Comparison of ENCODE assay signal across 11 mouse cellular contexts in the genomic region with DNA sequence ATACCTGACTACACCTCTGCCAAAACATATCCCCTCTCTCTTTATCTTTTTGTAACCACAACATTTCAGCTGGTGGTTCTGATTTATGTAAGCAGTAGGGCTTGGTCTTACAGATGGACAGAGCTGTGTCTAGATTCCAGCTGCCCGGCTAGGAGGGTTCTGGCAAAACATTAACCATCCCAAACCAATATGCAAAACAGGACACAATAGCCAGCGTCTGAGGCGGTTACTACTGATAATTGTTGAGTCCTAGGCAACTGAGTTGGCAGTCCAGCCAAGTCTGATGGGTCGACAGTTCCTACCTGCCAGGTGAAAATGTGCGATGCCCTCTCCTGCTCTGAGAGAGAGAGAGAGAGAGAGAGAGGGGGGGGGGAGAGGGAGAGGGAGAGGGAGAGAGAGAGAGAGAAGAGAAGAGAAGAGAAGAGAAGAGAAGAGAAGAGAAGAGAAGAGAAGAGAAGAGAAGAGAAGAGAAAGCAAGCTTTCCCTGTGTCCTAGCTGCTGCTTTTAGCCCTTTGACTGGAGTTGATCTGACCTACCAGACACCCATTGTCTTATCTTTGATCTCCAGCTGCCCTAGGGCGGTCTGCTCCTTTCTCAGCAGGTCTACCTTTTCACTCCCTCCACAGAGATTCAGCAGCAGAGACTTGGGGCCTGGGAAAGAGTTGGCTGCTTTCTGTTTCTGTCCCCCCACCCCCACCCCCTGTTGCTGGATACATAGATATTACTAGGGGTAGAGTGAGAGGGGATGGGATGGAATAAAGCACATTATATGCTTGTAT. TPM values are rescaled to one million over a fixed set of nuclear protein-coding genes. Genes with fewer than 3 reads are reported as not detected.
DNase-seq lines count a peak whose midpoint lies in the region; ATAC-seq and TF ChIP-seq lines count a peak whose summit lies in the region.
"Had no signal": no experiment of that assay in that cellular context is flagged by ENCODE, and none has a peak within 500 bp of the region (broad histone marks: within the 10 kb centered on the region; RNA-seq: fewer than 3 reads in every experiment).

No protein-coding gene starts in this region.

- no peaks in the 10 kb centered on the region for H3K36me3 ChIP-seq in heart, embryonic 11.5 days (ENCODE audit: control insufficient read depth, insufficient read depth, low read length)
- no peaks in the 10 kb centered on the region for H3K36me3 ChIP-seq in kidney, embryonic 16.5 days (ENCODE audit: insufficient read depth, low read length)
- H3K36me3 ChIP-seq: midbrain, embryonic 12.5 days had no signal

- no peak for TF ChIP-seq CTCF in bone marrow, adult 2 months (IDR thresholded peaks at IDR 0.05; ENCODE audit: control insufficient read depth, insufficient read depth, low read length)

- peak overlapping the region; percentile 76 for H3K27ac ChIP-seq in heart, embryonic 11.5 days (ENCODE audit: low read depth, low read length)
- peak overlapping the region; percentile 69 for H3K27ac ChIP-seq in bone marrow, adult 2 months (ENCODE audit: control insufficient read depth, insufficient read depth, low read depth, low read length, poor library complexity)
- H3K27ac ChIP-seq in kidney, embryonic 16.5 days (ENCODE audit: low read length) = peak overlapping the region; percentile 97
- H3K27ac ChIP-seq: heart, adult 2 months; midbrain, embryonic 12.5 days had no signal

- no peak overlapping the region for H3K9ac ChIP-seq in heart, embryonic 11.5 days (ENCODE audit: low read depth, low read length)
- H3K9ac ChIP-seq in kidney, embryonic 16.5 days (replicated peaks; ENCODE audit: low read length) = 0 out of 2 replicates have a peak overlapping the region, but pooled peaks have one; percentile 46
- H3K9ac ChIP-seq: midbrain, embryonic 12.5 days had no signal

- intact Hi-C loops in heart, postnatal 14 days (cut with DNase I) = no loop called here

- no peak for TF ChIP-seq POLR2A in bone marrow, adult 2 months (IDR thresholded peaks at IDR 0.05; ENCODE audit: borderline replicate concordance, control insufficient read depth, low read depth, low read length)

- H3K4me3 ChIP-seq in heart, embryonic 11.5 days (ENCODE audit: low read depth, low read length) = no peak overlapping the region
- peak overlapping the region; percentile 14 for H3K4me3 ChIP-seq in bone marrow, adult 2 months (replicated peaks; ENCODE audit: control insufficient read depth, low read depth, low read length)
- no peak overlapping the region for H3K4me3 ChIP-seq in kidney, embryonic 16.5 days (ENCODE audit: low read length)
- H3K4me3 ChIP-seq: heart, adult 2 months; midbrain, embryonic 12.5 days had no signal

- 49% methylated on average over 6 of the region's 6 CpGs for WGBS in heart, embryonic 11.5 days (ENCODE audit: insufficient replicate concordance)
- 71% methylated on average over 6 of the region's 6 CpGs for WGBS in bone marrow, adult 2 months
- WGBS in kidney, embryonic 16.5 days = 56% methylated on average over 6 of the region's 6 CpGs

- peak; percentile 89 for ATAC-seq in heart, embryonic 11.5 days (replicated peaks; ENCODE audit: insufficient number of reproducible peaks, low FRiP score, low TSS enrichment)
- ATAC-seq in kidney, embryonic 16.5 days (ENCODE audit: low FRiP score, low TSS enrichment) = no peak
- ATAC-seq in megakaryocyte progenitor cell, adult 5-6 weeks (replicated peaks; ENCODE audit: poor library complexity) = peak; percentile 93

- DNase-seq in heart, postnatal 14 days = no peak
- no peak for DNase-seq in layer of hippocampus, adult 18-20 months (ENCODE audit: low spot score in 2 of 2)
- no peak for DNase-seq in urinary bladder, postnatal 4 days (ENCODE audit: low spot score in 2 of 2)
- DNase-seq in right cerebral cortex, adult 18-20 months = no peak
- DNase-seq: cerebellum, adult 8-10 months; heart, adult 2 months had no signal

- H3K9me3 ChIP-seq in heart, embryonic 11.5 days (replicated peaks; ENCODE audit: control insufficient read depth, low read length) = no peaks in the 10 kb centered on the region
- no peaks in the 10 kb centered on the region for H3K9me3 ChIP-seq in kidney, embryonic 16.5 days (ENCODE audit: low read length)
- H3K9me3 ChIP-seq: midbrain, embryonic 12.5 days had no signal

- H3K4me1 ChIP-seq in heart, embryonic 11.5 days (ENCODE audit: control insufficient read depth, insufficient read depth, low read length) = peaks cover 5% of the 10 kb centered on the region
- H3K4me1 ChIP-seq in bone marrow, adult 2 months (ENCODE audit: control insufficient read depth, insufficient read depth, low read length) = peaks cover 7% of the 10 kb centered on the region
- H3K4me1 ChIP-seq in kidney, embryonic 16.5 days (ENCODE audit: insufficient read depth, low read length) = peaks cover 30% of the 10 kb centered on the region
- H3K4me1 ChIP-seq: midbrain, embryonic 12.5 days had no signal

- H3K4me2 ChIP-seq in heart, embryonic 11.5 days = peak overlapping the region; percentile 34
- peak overlapping the region; percentile 23; the same call in 1 of the 2 replicates for H3K4me2 ChIP-seq in kidney, embryonic 16.5 days (replicated peaks; ENCODE audit: low read depth, low read length)
- H3K4me2 ChIP-seq: midbrain, embryonic 12.5 days had no signal

- H3K27me3 ChIP-seq in heart, embryonic 11.5 days (ENCODE audit: control insufficient read depth, insufficient read depth, low read length) = no peaks in the 10 kb centered on the region
- H3K27me3 ChIP-seq in kidney, embryonic 16.5 days (ENCODE audit: insufficient read depth, low read length) = no peaks in the 10 kb centered on the region

RNA-seq across cellular contexts. Expression of a gene that starts 7.6 kb away (rescaled TPM):
- polyA plus RNA-seq in heart, embryonic 11.5 days (2014; fragmentation: Nextera tagmentation; extraction: Ambion mirVana) = 3.8 and 5.2 TPM in 2 replicates
- 1 to 10 TPM; 5.3 to 5.9 TPM for total RNA-seq in heart, postnatal 14 days (2021)
- 3.9 and 5.0 TPM in 2 replicates for polyA plus RNA-seq in bone marrow, adult 2 months (2011; ENCODE audit: insufficient read depth, insufficient read length, low replicate concordance, missing spikeins)
- polyA plus RNA-seq in kidney, embryonic 16.5 days (2015; fragmentation: Nextera tagmentation; extraction: Ambion mirVana) = 25.7 and 32.4 TPM in 2 replicates
- total RNA-seq in megakaryocyte progenitor cell, adult 5-6 weeks (2015) = not detected in 2 replicates
- total RNA-seq in megakaryocyte progenitor cell, adult 5-6 weeks (2017) = not detected in 2 replicates
- total RNA-seq in layer of hippocampus, adult 18-20 months (2021) = 10 to 100 TPM; 24.3 to 25.0 TPM

RNA-seq across cellular contexts. Expression of a gene that starts 58.7 kb away (rescaled TPM):
- polyA plus RNA-seq in heart, embryonic 11.5 days (2014; fragmentation: Nextera tagmentation; extraction: Ambion mirVana) = 30.1 and 35.8 TPM in 2 replicates
- total RNA-seq in heart, postnatal 14 days (2021) = 10 to 100 TPM; 19.4 to 21.3 TPM
- polyA plus RNA-seq in bone marrow, adult 2 months (2011; ENCODE audit: insufficient read depth, insufficient read length, low replicate concordance, missing spikeins) = 8.4 and 11.4 TPM in 2 replicates
- polyA plus RNA-seq in kidney, embryonic 16.5 days (2015; fragmentation: Nextera tagmentation; extraction: Ambion mirVana) = 31.7 and 33.5 TPM in 2 replicates
- 21.3 and 31.6 TPM in 2 replicates for total RNA-seq in megakaryocyte progenitor cell, adult 5-6 weeks (2015)
- total RNA-seq in megakaryocyte progenitor cell, adult 5-6 weeks (2017) = 8.9 and 15.1 TPM in 2 replicates
- total RNA-seq in layer of hippocampus, adult 18-20 months (2021) = 10 to 100 TPM; 33.5 to 35.0 TPM

RNA-seq across cellular contexts. Expression of a gene that starts 58.8 kb away (rescaled TPM):
- 15.2 and 18.0 TPM in 2 replicates for polyA plus RNA-seq in heart, embryonic 11.5 days (2014; fragmentation: Nextera tagmentation; extraction: Ambion mirVana)
- total RNA-seq in heart, postnatal 14 days (2021) = 10 to 100 TPM; 30.0 to 30.2 TPM
- polyA plus RNA-seq in bone marrow, adult 2 months (2011; ENCODE audit: insufficient read depth, insufficient read length, low replicate concordance, missing spikeins) = 2.2 and 6.8 TPM in 2 replicates
- 25.2 and 26.9 TPM in 2 replicates for polyA plus RNA-seq in kidney, embryonic 16.5 days (2015; fragmentation: Nextera tagmentation; extraction: Ambion mirVana)
- total RNA-seq in megakaryocyte progenitor cell, adult 5-6 weeks (2015) = 13.6 and 21.3 TPM in 2 replicates
- 33.9 and 35.8 TPM in 2 replicates for total RNA-seq in megakaryocyte progenitor cell, adult 5-6 weeks (2017)
- total RNA-seq in layer of hippocampus, adult 18-20 months (2021) = 10 to 100 TPM; 14.6 to 19.6 TPM

Comparison
In these comparisons a context has a peak if more than half of its experiments do, and no peak if none do; other contexts are left out.
1. RNA of a gene that starts 7.6 kb away (total RNA-seq): 24.3 to 25.0 TPM in layer of hippocampus, adult 18-20 months and 5.3 to 5.9 TPM in heart, postnatal 14 days; not detected in megakaryocyte progenitor cell, adult 5-6 weeks; every median in the first group is over 4 times any median in the second.
2. Peak in every context shown above with its lines, with median percentiles within 50 percentile points of each other: H3K27ac ChIP-seq.